Mouse (Mus musculus): ENCODE data around the gene Rpl13. TPM values are rescaled to one million over a fixed set of nuclear protein-coding genes. Genes with fewer than 3 reads are reported as not detected.

The Rpl13 gene
- polyA plus RNA-seq, 1 experiment from 2014 or later: 1,086 TPM

DNA sequence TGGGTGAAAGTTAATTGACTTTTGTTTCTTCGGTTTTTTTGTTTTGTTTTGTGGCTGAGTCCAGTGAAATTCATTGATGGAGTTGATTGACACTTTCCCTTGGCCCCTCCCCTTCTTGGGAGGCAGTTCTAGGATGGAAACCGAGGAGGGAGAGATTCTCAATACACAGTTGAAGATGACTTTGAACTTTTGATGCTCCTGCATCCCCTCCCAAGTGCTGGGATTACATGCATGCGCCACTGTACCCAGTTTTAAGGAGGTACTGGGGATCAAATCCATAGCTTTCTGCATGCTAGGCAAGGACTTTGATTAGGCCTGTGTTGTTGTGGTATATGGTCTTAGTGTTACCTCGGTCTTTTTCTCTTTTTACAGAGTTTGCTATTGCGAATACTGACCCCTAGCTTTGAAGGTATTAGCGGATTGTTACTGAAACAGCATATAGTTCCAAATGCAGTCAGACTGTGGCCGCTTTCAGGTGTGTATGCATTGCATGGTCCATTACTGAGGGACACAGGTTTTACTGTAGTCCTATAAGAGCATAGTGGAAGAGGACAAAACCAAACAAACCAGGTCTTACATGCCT is 36.0 kb upstream of the Rpl13 start:
- H3K9me3 ChIP-seq (ENCODE audit: low read length): no peaks in the 10 kb centered on the region
- peak overlapping the region; percentile 91 for H3K4me3 ChIP-seq (ENCODE audit: low read depth, low read length)
- DNase-seq (ENCODE audit: low spot score) (no peak), ATAC-seq (no peak)
- peaks cover 7% of the 10 kb centered on the region; the same call in 1 of the 2 replicates for H3K4me1 ChIP-seq (ENCODE audit: insufficient read depth, low read depth, low read length)
- no peak for TF ChIP-seq EP300 (IDR thresholded peaks at IDR 0.05)
- peak; percentile 44 for TF ChIP-seq CTCF (IDR thresholded peaks at IDR 0.05)
- no peaks in the 10 kb centered on the region for H3K27me3 ChIP-seq (replicated peaks; ENCODE audit: insufficient read depth, low read length)
- no peaks in the 10 kb centered on the region for H3K36me3 ChIP-seq (ENCODE audit: insufficient read depth, low read length)
- peak overlapping the region; percentile 89 for H3K4me2 ChIP-seq (replicated peaks; ENCODE audit: low read depth, low read length)
- H3K27ac ChIP-seq (ENCODE audit: low read length): peak overlapping the region; percentile 89
- 31% methylated on average over 7 of the region's 7 CpGs for WGBS
- peak overlapping the region; percentile 68 for H3K9ac ChIP-seq (replicated peaks; ENCODE audit: low read depth)

GRCm38 (mm10) chr8:123071176-123071575 is 31.0 kb upstream of the Rpl13 start:
- ATAC-seq (no peak), DNase-seq (ENCODE audit: low spot score) (no peak)
- no peak overlapping the region for H3K4me2 ChIP-seq (replicated peaks; ENCODE audit: low read depth, low read length)
- no peaks in the 10 kb centered on the region for H3K36me3 ChIP-seq (ENCODE audit: insufficient read depth, low read length)
- 55% methylated on average over 4 of the region's 4 CpGs for WGBS
- H3K9me3 ChIP-seq (ENCODE audit: low read length): no peaks in the 10 kb centered on the region
- H3K27me3 ChIP-seq (replicated peaks; ENCODE audit: insufficient read depth, low read length): no peaks in the 10 kb centered on the region
- TF ChIP-seq CTCF (IDR thresholded peaks at IDR 0.05) (no peak), EP300 (IDR thresholded peaks at IDR 0.05) (no peak)
- H3K9ac ChIP-seq (replicated peaks; ENCODE audit: low read depth): no peak overlapping the region
- peaks cover 3% of the 10 kb centered on the region; the same call in 1 of the 2 replicates for H3K4me1 ChIP-seq (ENCODE audit: insufficient read depth, low read depth, low read length)
- H3K27ac ChIP-seq (ENCODE audit: low read length): no peak overlapping the region
- H3K4me3 ChIP-seq (ENCODE audit: low read depth, low read length): no peak overlapping the region

- DNase-seq (ENCODE audit: low spot score) (no peak), ATAC-seq (no peak)
- H3K4me3 ChIP-seq (ENCODE audit: low read depth, low read length): no peak overlapping the region
- H3K9ac ChIP-seq (replicated peaks; ENCODE audit: low read depth): no peak overlapping the region
- H3K4me2 ChIP-seq (replicated peaks; ENCODE audit: low read depth, low read length): no peak overlapping the region
- H3K36me3 ChIP-seq (ENCODE audit: insufficient read depth, low read length): peaks cover 21% of the 10 kb centered on the region
- no peaks in the 10 kb centered on the region for H3K27me3 ChIP-seq (replicated peaks; ENCODE audit: insufficient read depth, low read length)
- whole genome bisulfite sequencing: 88% methylated on average over 6 of the region's 6 CpGs
- no peaks in the 10 kb centered on the region for H3K9me3 ChIP-seq (ENCODE audit: low read length)
- no peaks in the 10 kb centered on the region for H3K4me1 ChIP-seq (ENCODE audit: insufficient read depth, low read depth, low read length)
- TF ChIP-seq CTCF (IDR thresholded peaks at IDR 0.05): no peak
- TF ChIP-seq EP300 (IDR thresholded peaks at IDR 0.05): no peak
- no peak overlapping the region for H3K27ac ChIP-seq (ENCODE audit: low read length)
Observed at GRCm38 (mm10) chr8:123077213-123077612, 24.9 kb upstream of the Rpl13 start.

DNA sequence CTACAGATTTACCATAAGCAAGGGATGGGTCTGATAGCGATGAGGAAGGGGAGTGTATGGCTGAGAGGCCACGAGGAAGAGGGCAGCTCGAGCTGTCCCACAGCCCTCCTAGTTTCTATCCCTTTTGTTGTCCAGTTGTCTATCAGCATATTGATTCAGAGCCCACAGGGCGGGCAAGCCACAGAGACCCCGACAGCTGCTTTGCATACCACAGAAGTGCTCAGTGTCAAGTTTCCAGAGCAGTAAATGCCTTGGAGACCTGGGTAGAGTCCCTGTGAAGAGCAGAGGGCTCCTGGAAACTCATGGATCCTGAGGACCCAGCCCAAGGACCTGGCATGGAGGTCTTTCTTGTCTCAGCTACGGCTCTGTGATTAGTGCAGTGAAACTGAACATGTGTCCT is 19.2 kb upstream of the Rpl13 start:
- no peak overlapping the region for H3K9ac ChIP-seq (replicated peaks; ENCODE audit: low read depth)
- no peak overlapping the region for H3K4me2 ChIP-seq (replicated peaks; ENCODE audit: low read depth, low read length)
- H3K9me3 ChIP-seq (ENCODE audit: low read length): no peaks in the 10 kb centered on the region
- H3K27me3 ChIP-seq (replicated peaks; ENCODE audit: insufficient read depth, low read length): no peaks in the 10 kb centered on the region
- H3K27ac ChIP-seq (ENCODE audit: low read length): no peak overlapping the region
- no peak for ATAC-seq
- H3K4me3 ChIP-seq (ENCODE audit: low read depth, low read length): no peak overlapping the region
- DNase-seq (ENCODE audit: low spot score): no peak
- TF ChIP-seq CTCF (IDR thresholded peaks at IDR 0.05): no peak
- TF ChIP-seq EP300 (IDR thresholded peaks at IDR 0.05): no peak
- WGBS: 90% methylated on average over 6 of the region's 6 CpGs
- H3K4me1 ChIP-seq (ENCODE audit: insufficient read depth, low read depth, low read length): no peaks in the 10 kb centered on the region
- peaks cover 29% of the 10 kb centered on the region for H3K36me3 ChIP-seq (ENCODE audit: insufficient read depth, low read length)

- peaks cover 29% of the 10 kb centered on the region for H3K36me3 ChIP-seq (ENCODE audit: insufficient read depth, low read length)
- 85% methylated on average over 12 of the region's 12 CpGs for WGBS
- H3K9me3 ChIP-seq (ENCODE audit: low read length): no peaks in the 10 kb centered on the region
- H3K4me1 ChIP-seq (ENCODE audit: insufficient read depth, low read depth, low read length): no peaks in the 10 kb centered on the region
- H3K4me2 ChIP-seq (replicated peaks; ENCODE audit: low read depth, low read length): no peak overlapping the region
- ATAC-seq (no peak), DNase-seq (ENCODE audit: low spot score) (no peak)
- H3K9ac ChIP-seq (replicated peaks; ENCODE audit: low read depth): no peak overlapping the region
- no peaks in the 10 kb centered on the region for H3K27me3 ChIP-seq (replicated peaks; ENCODE audit: insufficient read depth, low read length)
- H3K4me3 ChIP-seq (ENCODE audit: low read depth, low read length): no peak overlapping the region
- TF ChIP-seq EP300 (IDR thresholded peaks at IDR 0.05) (no peak), CTCF (IDR thresholded peaks at IDR 0.05) (no peak)
- no peak overlapping the region for H3K27ac ChIP-seq (ENCODE audit: low read length)
Observed at GRCm38 (mm10) chr8:123083610-123084009, 18.5 kb upstream of the Rpl13 start.

- ATAC-seq: peak; percentile 61
- Histone ChIP-seq H3K27me3 (replicated peaks; ENCODE audit: insufficient read depth, low read length) (no peaks in the 10 kb centered on the region), H3K4me3 (ENCODE audit: low read depth, low read length) (no peak overlapping the region), H3K9ac (replicated peaks; ENCODE audit: low read depth) (no peak overlapping the region), H3K9me3 (ENCODE audit: low read length) (no peaks in the 10 kb centered on the region), H3K27ac (ENCODE audit: low read length) (no peak overlapping the region), H3K4me2 (replicated peaks; ENCODE audit: low read depth, low read length) (no peak overlapping the region), H3K4me1 (ENCODE audit: insufficient read depth, low read depth, low read length) (no peaks in the 10 kb centered on the region), H3K36me3 (ENCODE audit: insufficient read depth, low read length) (peaks cover 26% of the 10 kb centered on the region; the same call in 1 of the 2 replicates)
- DNase-seq (ENCODE audit: low spot score): no peak
- TF ChIP-seq EP300 (IDR thresholded peaks at IDR 0.05) (no peak), CTCF (IDR thresholded peaks at IDR 0.05) (no peak)
- WGBS: 70% methylated on average over 9 of the region's 9 CpGs
Observed at GRCm38 (mm10) chr8:123087289-123087688, 14.9 kb upstream of the Rpl13 start.
